Mouse (Mus musculus): ENCODE measurements around the gene Slc17a5. TPM values are rescaled to one million over a fixed set of nuclear protein-coding genes. Genes with fewer than 3 reads are reported as not detected.

The Slc17a5 gene
- total and polyA plus RNA-seq, 3 experiments = 1.5 to 11.6 (median 8.6) TPM

GRCm38 (mm10) chr9:78534606-78535005, 53.2 kb downstream of the Slc17a5 start:
- TF ChIP-seq GATA2 (IDR thresholded peaks at IDR 0.05; ENCODE audit: borderline replicate concordance, low read depth, low read length) = no peak
- no peak for TF ChIP-seq CTCF (IDR thresholded peaks at IDR 0.05; ENCODE audit: low read depth, low read length)
- no peak for TF ChIP-seq TAL1 (conservative IDR thresholded peaks at IDR 0.05; ENCODE audit: low read depth, low read length)
- TF ChIP-seq GATA1 (IDR thresholded peaks at IDR 0.05; ENCODE audit: borderline replicate concordance, low read length) = no peak
- no peak for TF ChIP-seq POLR2AphosphoS5 (IDR thresholded peaks at IDR 0.05; ENCODE audit: insufficient replicate concordance, low read depth, low read length)
- no peak for DNase-seq (ENCODE audit: low spot score)
- H3K9me3 ChIP-seq (replicated peaks) = no peaks in the 10 kb centered on the region

GRCm38 (mm10) chr9:78533296-78533935, 54.4 kb downstream of the Slc17a5 start:
- TF ChIP-seq CTCF (IDR thresholded peaks at IDR 0.05; ENCODE audit: low read depth, low read length) = no peak
- TF ChIP-seq TAL1 (conservative IDR thresholded peaks at IDR 0.05; ENCODE audit: low read depth, low read length) = no peak
- H3K4me3 ChIP-seq (ENCODE audit: low read depth, low read length) = no peak overlapping the region
- no peak for DNase-seq (ENCODE audit: low spot score)

More at GRCm38 (mm10) chr9:78534606-78535005, 53.2 kb downstream of the Slc17a5 start:
- Histone ChIP-seq H3K27me3 (ENCODE audit: insufficient read depth, low read length) (peaks cover 4% of the 10 kb centered on the region; the same call in 1 of the 2 replicates), H3K4me3 (ENCODE audit: low read depth, low read length) (no peak overlapping the region), H3K36me3 (replicated peaks) (peaks cover 8% of the 10 kb centered on the region), H3K4me1 (ENCODE audit: insufficient read depth, low read depth, low read length) (peaks cover 4% of the 10 kb centered on the region; the same call in 1 of the 2 replicates)
- ATAC-seq (ENCODE audit: extremely low read depth, insufficient number of reproducible peaks, low FRiP score, poor library complexity, severe bottlenecking) = no peak

GRCm38 (mm10) chr9:78532341-78532819, 55.5 kb downstream of the Slc17a5 start:
- Histone ChIP-seq H3K27me3 (ENCODE audit: insufficient read depth, low read length) (peaks cover 4% of the 10 kb centered on the region; the same call in 1 of the 2 replicates), H3K4me1 (ENCODE audit: insufficient read depth, low read depth, low read length) (peaks cover 6% of the 10 kb centered on the region), H3K4me3 (ENCODE audit: low read depth, low read length) (no peak overlapping the region), H3K9me3 (replicated peaks) (no peaks in the 10 kb centered on the region), H3K36me3 (replicated peaks) (peaks cover 2% of the 10 kb centered on the region)
- TF ChIP-seq CTCF (IDR thresholded peaks at IDR 0.05; ENCODE audit: low read depth, low read length) (no peak), GATA2 (IDR thresholded peaks at IDR 0.05; ENCODE audit: borderline replicate concordance, low read depth, low read length) (no peak), TAL1 (conservative IDR thresholded peaks at IDR 0.05; ENCODE audit: low read depth, low read length) (no peak), GATA1 (IDR thresholded peaks at IDR 0.05; ENCODE audit: borderline replicate concordance, low read length) (no peak), POLR2AphosphoS5 (IDR thresholded peaks at IDR 0.05; ENCODE audit: insufficient replicate concordance, low read depth, low read length) (no peak)
- DNase-seq (ENCODE audit: low spot score) (no peak), ATAC-seq (ENCODE audit: extremely low read depth, insufficient number of reproducible peaks, low FRiP score, poor library complexity, severe bottlenecking) (no peak)

More at GRCm38 (mm10) chr9:78533296-78533935, 54.4 kb downstream of the Slc17a5 start:
- Histone ChIP-seq H3K27me3 (ENCODE audit: insufficient read depth, low read length) (peaks cover 4% of the 10 kb centered on the region; the same call in 1 of the 2 replicates), H3K4me1 (ENCODE audit: insufficient read depth, low read depth, low read length) (peaks cover 4% of the 10 kb centered on the region; the same call in 1 of the 2 replicates), H3K9me3 (replicated peaks) (no peaks in the 10 kb centered on the region), H3K36me3 (replicated peaks) (peaks cover 5% of the 10 kb centered on the region)
- ATAC-seq (ENCODE audit: extremely low read depth, insufficient number of reproducible peaks, low FRiP score, poor library complexity, severe bottlenecking) = no peak

GRCm38 (mm10) chr9:78531816-78532215, 56.0 kb downstream of the Slc17a5 start:
- ATAC-seq (ENCODE audit: extremely low read depth, insufficient number of reproducible peaks, low FRiP score, poor library complexity, severe bottlenecking) (no peak), DNase-seq (ENCODE audit: low spot score) (no peak)
- Histone ChIP-seq H3K4me3 (ENCODE audit: low read depth, low read length) (no peak overlapping the region), H3K9me3 (replicated peaks) (no peaks in the 10 kb centered on the region), H3K36me3 (replicated peaks) (no peaks in the 10 kb centered on the region), H3K27me3 (ENCODE audit: insufficient read depth, low read length) (peaks cover 4% of the 10 kb centered on the region; the same call in 1 of the 2 replicates), H3K4me1 (ENCODE audit: insufficient read depth, low read depth, low read length) (peaks cover 10% of the 10 kb centered on the region)
- TF ChIP-seq TAL1 (conservative IDR thresholded peaks at IDR 0.05; ENCODE audit: low read depth, low read length) (no peak), POLR2AphosphoS5 (IDR thresholded peaks at IDR 0.05; ENCODE audit: insufficient replicate concordance, low read depth, low read length) (no peak), GATA2 (IDR thresholded peaks at IDR 0.05; ENCODE audit: borderline replicate concordance, low read depth, low read length) (no peak), GATA1 (IDR thresholded peaks at IDR 0.05; ENCODE audit: borderline replicate concordance, low read length) (no peak), CTCF (IDR thresholded peaks at IDR 0.05; ENCODE audit: low read depth, low read length) (no peak)

- TF ChIP-seq CTCF (IDR thresholded peaks at IDR 0.05; ENCODE audit: low read depth, low read length) (peak; percentile 90), GATA1 (IDR thresholded peaks at IDR 0.05; ENCODE audit: borderline replicate concordance, low read length) (no peak)
- H3K4me3 ChIP-seq (ENCODE audit: low read depth, low read length) = peak overlapping the region; percentile 67
- peaks cover 8% of the 10 kb centered on the region for H3K4me1 ChIP-seq (ENCODE audit: insufficient read depth, low read depth, low read length)
- H3K27me3 ChIP-seq (ENCODE audit: insufficient read depth, low read length) = peaks cover 9% of the 10 kb centered on the region
- H3K9me3 ChIP-seq (replicated peaks) = no peaks in the 10 kb centered on the region
- peak; percentile 59; the same call in 1 of the 2 replicates for ATAC-seq (ENCODE audit: extremely low read depth, insufficient number of reproducible peaks, low FRiP score, poor library complexity, severe bottlenecking)
- no peaks in the 10 kb centered on the region for H3K36me3 ChIP-seq (replicated peaks)
- peak; percentile 43 for DNase-seq (ENCODE audit: low spot score)
Measured at GRCm38 (mm10) chr9:78527767-78528381, 60.0 kb downstream of the Slc17a5 start.

- no peaks in the 10 kb centered on the region for H3K36me3 ChIP-seq (replicated peaks)
- peaks cover 12% of the 10 kb centered on the region for H3K27me3 ChIP-seq (ENCODE audit: insufficient read depth, low read length)
- H3K4me3 ChIP-seq (ENCODE audit: low read depth, low read length) = peak overlapping the region; percentile 67
Measured at GRCm38 (mm10) chr9:78527301-78527761, 60.5 kb downstream of the Slc17a5 start.

More at GRCm38 (mm10) chr9:78527301-78527761, 60.5 kb downstream of the Slc17a5 start:
- H3K4me1 ChIP-seq (ENCODE audit: insufficient read depth, low read depth, low read length) = peaks cover 8% of the 10 kb centered on the region
- H3K9me3 ChIP-seq (replicated peaks) = no peaks in the 10 kb centered on the region
- TF ChIP-seq CTCF (IDR thresholded peaks at IDR 0.05; ENCODE audit: low read depth, low read length) (peak; percentile 54), POLR2AphosphoS5 (IDR thresholded peaks at IDR 0.05; ENCODE audit: insufficient replicate concordance, low read depth, low read length) (no peak)
- ATAC-seq (ENCODE audit: extremely low read depth, insufficient number of reproducible peaks, low FRiP score, poor library complexity, severe bottlenecking) = peak; percentile 81
- DNase-seq (ENCODE audit: low spot score) = peak; percentile 68
